Mouse (Mus musculus): ENCODE data around the gene Tbc1d4.

GRCm38 (mm10) chr14:101595301-101596080, 13.5 kb downstream of the Tbc1d4 start:
- TF ChIP-seq CTCF (IDR thresholded peaks at IDR 0.05) (no peak), EP300 (IDR thresholded peaks at IDR 0.05) (no peak)

Data from lung, postnatal 0 days (tissue).